Mouse (Mus musculus) ES-Bruce4 (cell line): ENCODE data around the gene Mydgf. TPM values are rescaled to one million over a fixed set of nuclear protein-coding genes. Genes with fewer than 3 reads are reported as not detected.
A peak's percentile ranks its signal among the peaks of the same experiment; 100 is the strongest.

Experiments used
- H3K27ac ChIP-seq: 2 replicates; pipeline ENCODE4 v1.5.1; 2012; ENCODE audit warnings: low read length, inconsistent platforms; ENCODE audit not compliant: insufficient read depth
- H3K27me3 ChIP-seq: 2 replicates; pipeline ENCODE4 v1.6.1; 2012; ENCODE audit warnings: mild to moderate bottlenecking, low read length, inconsistent platforms; ENCODE audit not compliant: control insufficient read depth, poor library complexity, insufficient read depth, severe bottlenecking
- H3K36me3 ChIP-seq: 2 replicates; pipeline ENCODE4 v1.6.1; 2012; ENCODE audit warnings: inconsistent platforms, mild to moderate bottlenecking, low read length, moderate library complexity; ENCODE audit not compliant: control insufficient read depth, poor library complexity, insufficient read depth, severe bottlenecking
- H3K4me1 ChIP-seq: one replicate; pipeline ENCODE4 v1.8.1; 2011; ENCODE audit warnings: low read length; ENCODE audit not compliant: control insufficient read depth, insufficient read depth
- H3K4me3 ChIP-seq: 2 replicates; pipeline ENCODE4 v1.5.1; 2011; ENCODE audit warnings: low read depth, mild to moderate bottlenecking, low read length
- H3K9ac ChIP-seq: 2 replicates; pipeline ENCODE4 v1.6.1; 2012; ENCODE audit warnings: low read depth, mild to moderate bottlenecking, inconsistent platforms; ENCODE audit not compliant: poor library complexity, severe bottlenecking
- H3K9me3 ChIP-seq: replicated peaks from 2 replicates; pipeline ENCODE4 v1.6.1; 2012; ENCODE audit warnings: mild to moderate bottlenecking, low read length, inconsistent platforms; ENCODE audit not compliant: control insufficient read depth, poor library complexity, insufficient read depth, severe bottlenecking
- CTCF ChIP-seq: IDR thresholded peaks from one replicate; pipeline ENCODE4 v1.8.1; 2011; ENCODE audit warnings: low read depth, low read length
- EP300 ChIP-seq: IDR thresholded peaks from 2 replicates; pipeline ENCODE4 v1.6.1; 2011; ENCODE audit warnings: low read depth, low read length; ENCODE audit not compliant: insufficient read depth
- POLR2A ChIP-seq: IDR thresholded peaks from one replicate; pipeline ENCODE4 v1.8.1; 2011; ENCODE audit warnings: low read length; ENCODE audit not compliant: insufficient read depth
- polyA plus RNA-seq: library from polyadenylated mRNA; stranded (reverse); fragments of >200 nt; gene quantifications from 2 replicates; pipeline ENCODE4 v1.2.4, GENCODE M21; 2011; ENCODE audit warnings: low read depth; ENCODE audit not compliant: missing spikeins, insufficient read depth, insufficient read length

Mydgf gene
- polyA plus RNA-seq, 1 experiment, result 48.4 TPM

GRCm38 (mm10) chr17:56185281-56186141, 1.8 kb upstream of the Mydgf start:
- Histone ChIP-seq H3K36me3 (no peaks in the 10 kb centered on the region), H3K4me3 (no peak overlapping the region), H3K9ac (no peak overlapping the region), H3K4me1 (no peaks in the 10 kb centered on the region), H3K9me3 (no peaks in the 10 kb centered on the region), H3K27ac (no peak overlapping the region), H3K27me3 (no peaks in the 10 kb centered on the region)
- TF ChIP-seq EP300 (no peak), POLR2A (no peak), CTCF (no peak)

GRCm38 (mm10) chr17:56182975-56183657, 604 bp downstream of the Mydgf start:
- no peaks in the 10 kb centered on the region for H3K27me3 ChIP-seq
- peak overlapping the region; percentile 62 for H3K9ac ChIP-seq
- H3K4me1 ChIP-seq, result no peaks in the 10 kb centered on the region
- no peaks in the 10 kb centered on the region for H3K36me3 ChIP-seq
- H3K9me3 ChIP-seq, result no peaks in the 10 kb centered on the region
- peak overlapping the region; percentile 76 for H3K4me3 ChIP-seq
- no peak overlapping the region for H3K27ac ChIP-seq
- TF ChIP-seq EP300, result no peak
- TF ChIP-seq POLR2A, result no peak
- TF ChIP-seq CTCF, result no peak

GRCm38 (mm10) chr17:56175416-56175815, 8.3 kb downstream of the Mydgf start:
- Histone ChIP-seq H3K27me3 (no peaks in the 10 kb centered on the region), H3K9me3 (no peaks in the 10 kb centered on the region), H3K36me3 (peaks cover 7% of the 10 kb centered on the region; the same call in 1 of the 2 replicates), H3K4me1 (no peaks in the 10 kb centered on the region), H3K27ac (no peak overlapping the region), H3K4me3 (no peak overlapping the region), H3K9ac (no peak overlapping the region)
- TF ChIP-seq POLR2A, result no peak
- no peak for TF ChIP-seq CTCF
- TF ChIP-seq EP300, result no peak

- Histone ChIP-seq H3K27ac (no peak overlapping the region), H3K36me3 (peaks cover 7% of the 10 kb centered on the region; the same call in 1 of the 2 replicates)
Measured at GRCm38 (mm10) chr17:56173401-56174046, 10.2 kb downstream of the Mydgf start.

GRCm38 (mm10) chr17:56171881-56172280, 11.8 kb downstream of the Mydgf start:
- Histone ChIP-seq H3K4me3 (no peak overlapping the region), H3K36me3 (peaks cover 3% of the 10 kb centered on the region; the same call in 1 of the 2 replicates), H3K9me3 (no peaks in the 10 kb centered on the region), H3K9ac (no peak overlapping the region), H3K4me1 (no peaks in the 10 kb centered on the region), H3K27me3 (no peaks in the 10 kb centered on the region), H3K27ac (no peak overlapping the region)
- no peak for TF ChIP-seq EP300
- TF ChIP-seq CTCF, result no peak
- TF ChIP-seq POLR2A, result no peak

More at GRCm38 (mm10) chr17:56173401-56174046, 10.2 kb downstream of the Mydgf start:
- Histone ChIP-seq H3K9ac (no peak overlapping the region), H3K4me1 (no peaks in the 10 kb centered on the region), H3K27me3 (no peaks in the 10 kb centered on the region), H3K4me3 (no peak overlapping the region), H3K9me3 (no peaks in the 10 kb centered on the region)
- TF ChIP-seq POLR2A (no peak), EP300 (no peak), CTCF (no peak)
